Mouse (Mus musculus): ENCODE results near the gene Tcea3. TPM values are rescaled to one million over a fixed set of nuclear protein-coding genes. Genes with fewer than 3 reads are reported as not detected.

The Tcea3 gene
- polyA plus RNA-seq, 1 experiment from 2014 or later = 20.8 TPM

Other genes with a start within 250 kb of the Tcea3 start
- gene Eloa, start 226.0 kb upstream of the Tcea3 start, polyA plus RNA-seq (2015; fragmentation: Nextera tagmentation; extraction: Ambion mirVana) = 36.4 and 37.9 TPM in 2 replicates
- 336 and 456 TPM in 2 replicates for gene Rpl11, start 194.3 kb upstream of the Tcea3 start, polyA plus RNA-seq (2015; fragmentation: Nextera tagmentation; extraction: Ambion mirVana)
- gene Id3, start 104.2 kb upstream of the Tcea3 start, polyA plus RNA-seq (2015; fragmentation: Nextera tagmentation; extraction: Ambion mirVana) = 274 and 292 TPM in 2 replicates
- gene E2f2, start 75.3 kb upstream of the Tcea3 start, polyA plus RNA-seq (2015; fragmentation: Nextera tagmentation; extraction: Ambion mirVana) = 8.6 and 11.4 TPM in 2 replicates
- 6.4 and 7.8 TPM in 2 replicates for gene Asap3, start 41.4 kb upstream of the Tcea3 start, polyA plus RNA-seq (2015; fragmentation: Nextera tagmentation; extraction: Ambion mirVana)
- gene Zfp46, start 37.0 kb downstream of the Tcea3 start, polyA plus RNA-seq (2015; fragmentation: Nextera tagmentation; extraction: Ambion mirVana) = 20.3 and 21.0 TPM in 2 replicates
- 143 and 149 TPM in 2 replicates for gene Hnrnpr, start 63.2 kb downstream of the Tcea3 start, polyA plus RNA-seq (2015; fragmentation: Nextera tagmentation; extraction: Ambion mirVana)
- 0.30 and 0.31 TPM in 2 replicates for gene Htr1d, start 175.8 kb downstream of the Tcea3 start, polyA plus RNA-seq (2015; fragmentation: Nextera tagmentation; extraction: Ambion mirVana)
- gene 6030445D17Rik, start 214.5 kb downstream of the Tcea3 start, polyA plus RNA-seq (2015; fragmentation: Nextera tagmentation; extraction: Ambion mirVana) = 0.32 and 0.41 TPM in 2 replicates
- 106 and 110 TPM in 2 replicates for gene Luzp1, start 222.0 kb downstream of the Tcea3 start, polyA plus RNA-seq (2015; fragmentation: Nextera tagmentation; extraction: Ambion mirVana)

All from stomach, embryonic 15.5 days (tissue).